Mouse (Mus musculus) intestine, embryonic 15.5 days (tissue): ENCODE results near the gene Vash1. TPM values are rescaled to one million over a fixed set of nuclear protein-coding genes. Genes with fewer than 3 reads are reported as not detected.
A peak's percentile ranks its signal among the peaks of the same experiment; 100 is the strongest.

ENCODE experiments used
- ATAC-seq: fragments of 200-750 bp; cut with Nextera tagmentation; 2 replicates; pipeline ENCODE4 v1.8.0; 2017; ENCODE audit warnings: moderate TSS enrichment, moderate library complexity
- H3K27ac ChIP-seq: fragments of 300-500 bp; sonication (generic); 2 replicates; pipeline ENCODE4 v1.5.1; 2015; ENCODE audit warnings: mild to moderate bottlenecking, inconsistent platforms
- H3K27me3 ChIP-seq: fragments of 300-500 bp; sonication (generic); replicated peaks from 2 replicates; pipeline ENCODE4 v1.6.1; 2015; ENCODE audit warnings: inconsistent platforms
- H3K36me3 ChIP-seq: fragments of 300-500 bp; sonication (generic); 2 replicates; pipeline ENCODE4 v1.6.1; 2015; ENCODE audit warnings: inconsistent platforms
- H3K4me1 ChIP-seq: fragments of 300-500 bp; sonication (generic); replicated peaks from 2 replicates; pipeline ENCODE4 v1.6.1; 2015; ENCODE audit warnings: inconsistent platforms
- H3K4me2 ChIP-seq: fragments of 300-500 bp; sonication (generic); replicated peaks from 2 replicates; pipeline ENCODE4 v1.6.1; 2015; ENCODE audit warnings: mild to moderate bottlenecking, inconsistent platforms
- H3K4me3 ChIP-seq: fragments of 300-500 bp; sonication (generic); replicated peaks from 2 replicates; pipeline ENCODE4 v1.5.1; 2015; ENCODE audit warnings: inconsistent platforms
- H3K9ac ChIP-seq: fragments of 300-500 bp; sonication (generic); 2 replicates; pipeline ENCODE4 v1.6.1; 2015; ENCODE audit warnings: inconsistent platforms
- H3K9me3 ChIP-seq: fragments of 300-500 bp; sonication (generic); 2 replicates; pipeline ENCODE4 v1.6.1; 2016; ENCODE audit warnings: inconsistent platforms
- WGBS: fragments of 180-500 bp; shearing (Covaris S2); methylation state at CpG from one replicate; pipeline ENCODE4 v1.1.7; 2015; 5-methylcytosine and 5-hydroxymethylcytosine counted together
- polyA plus RNA-seq: library from polyadenylated mRNA; unstranded; fragments of >200 nt; fragmentation: Nextera tagmentation; extraction: Ambion mirVana; gene quantifications from 2 replicates; pipeline ENCODE4 v1.2.1, GENCODE M21; 2015

The Vash1 gene
- polyA plus RNA-seq, 1 experiment from 2014 or later, result 9.1 TPM

GRCm38 (mm10) chr12:86699965-86700926, 21.7 kb downstream of the Vash1 start:
- Histone ChIP-seq H3K36me3 (no peaks in the 10 kb centered on the region), H3K4me1 (peaks cover 3% of the 10 kb centered on the region; the same call in 1 of the 2 replicates), H3K9ac (no peak overlapping the region), H3K4me2 (no peak overlapping the region), H3K4me3 (no peak overlapping the region), H3K9me3 (no peaks in the 10 kb centered on the region), H3K27me3 (no peaks in the 10 kb centered on the region), H3K27ac (no peak overlapping the region)
- 34% methylated on average over 19 of the region's 19 CpGs for WGBS
- ATAC-seq, result no peak

- H3K4me3 ChIP-seq, result no peak overlapping the region
- peaks cover 3% of the 10 kb centered on the region; the same call in 1 of the 2 replicates for H3K4me1 ChIP-seq
- H3K9ac ChIP-seq, result no peak overlapping the region
- no peaks in the 10 kb centered on the region for H3K27me3 ChIP-seq
- H3K27ac ChIP-seq, result no peak overlapping the region
- no peaks in the 10 kb centered on the region for H3K9me3 ChIP-seq
- H3K4me2 ChIP-seq, result no peak overlapping the region
- ATAC-seq, result no peak
- 69% methylated on average over 4 of the region's 4 CpGs for WGBS
- H3K36me3 ChIP-seq, result no peaks in the 10 kb centered on the region
Observed at GRCm38 (mm10) chr12:86700927-86701310, 22.4 kb downstream of the Vash1 start.

GRCm38 (mm10) chr12:86701491-86701890, 23.0 kb downstream of the Vash1 start:
- WGBS, result 88% methylated on average over 4 of the region's 4 CpGs
- Histone ChIP-seq H3K27me3 (no peaks in the 10 kb centered on the region), H3K9ac (no peak overlapping the region), H3K9me3 (no peaks in the 10 kb centered on the region), H3K27ac (no peak overlapping the region), H3K36me3 (no peaks in the 10 kb centered on the region), H3K4me3 (no peak overlapping the region), H3K4me2 (no peak overlapping the region), H3K4me1 (peaks cover 3% of the 10 kb centered on the region; the same call in 1 of the 2 replicates)
- ATAC-seq, result no peak

GRCm38 (mm10) chr12:86702690-86703089, 24.2 kb downstream of the Vash1 start:
- Histone ChIP-seq H3K4me3 (no peak overlapping the region), H3K4me2 (no peak overlapping the region), H3K27ac (no peak overlapping the region), H3K36me3 (no peaks in the 10 kb centered on the region), H3K4me1 (peaks cover 3% of the 10 kb centered on the region; the same call in 1 of the 2 replicates), H3K9ac (no peak overlapping the region), H3K27me3 (no peaks in the 10 kb centered on the region), H3K9me3 (no peaks in the 10 kb centered on the region)
- ATAC-seq, result no peak
- 91% methylated on average over 3 of the region's 3 CpGs for WGBS

GRCm38 (mm10) chr12:86705843-86706242, 27.3 kb downstream of the Vash1 start:
- no peak for ATAC-seq
- Histone ChIP-seq H3K27ac (no peak overlapping the region), H3K9ac (no peak overlapping the region), H3K9me3 (no peaks in the 10 kb centered on the region), H3K4me3 (no peak overlapping the region), H3K4me2 (no peak overlapping the region), H3K27me3 (no peaks in the 10 kb centered on the region), H3K4me1 (no peaks in the 10 kb centered on the region), H3K36me3 (no peaks in the 10 kb centered on the region)
- WGBS, result 83% methylated on average over 5 of the region's 5 CpGs

- no peaks in the 10 kb centered on the region for H3K9me3 ChIP-seq
- no peaks in the 10 kb centered on the region for H3K4me1 ChIP-seq
- WGBS, result 68% methylated on average over 5 of the region's 5 CpGs
- no peak overlapping the region for H3K4me3 ChIP-seq
- ATAC-seq, result no peak
- H3K4me2 ChIP-seq, result no peak overlapping the region
- H3K27ac ChIP-seq, result no peak overlapping the region
- H3K9ac ChIP-seq, result no peak overlapping the region
- no peaks in the 10 kb centered on the region for H3K36me3 ChIP-seq
- H3K27me3 ChIP-seq, result no peaks in the 10 kb centered on the region
Observed at GRCm38 (mm10) chr12:86714026-86714425, 35.5 kb downstream of the Vash1 start.

GRCm38 (mm10) chr12:86715401-86715800, 36.9 kb downstream of the Vash1 start:
- Histone ChIP-seq H3K27me3 (no peaks in the 10 kb centered on the region), H3K36me3 (no peaks in the 10 kb centered on the region)

GRCm38 (mm10) chr12:86716962-86717361, 38.5 kb downstream of the Vash1 start:
- no peaks in the 10 kb centered on the region for H3K4me1 ChIP-seq
- no peaks in the 10 kb centered on the region for H3K36me3 ChIP-seq
- no peak overlapping the region for H3K4me2 ChIP-seq
- H3K27me3 ChIP-seq, result no peaks in the 10 kb centered on the region
- no peak overlapping the region for H3K27ac ChIP-seq
- H3K9ac ChIP-seq, result no peak overlapping the region
- no peak overlapping the region for H3K4me3 ChIP-seq
- ATAC-seq, result no peak
- no peaks in the 10 kb centered on the region for H3K9me3 ChIP-seq
- WGBS, result 89% methylated on average over 11 of the region's 11 CpGs

More at GRCm38 (mm10) chr12:86715401-86715800, 36.9 kb downstream of the Vash1 start:
- Histone ChIP-seq H3K4me2 (no peak overlapping the region), H3K9me3 (no peaks in the 10 kb centered on the region), H3K4me3 (no peak overlapping the region), H3K4me1 (no peaks in the 10 kb centered on the region), H3K27ac (no peak overlapping the region), H3K9ac (no peak overlapping the region)
- WGBS, result 60% methylated on average over 5 of the region's 5 CpGs
- ATAC-seq, result no peak

GRCm38 (mm10) chr12:86719961-86720639, 41.6 kb downstream of the Vash1 start:
- no peaks in the 10 kb centered on the region for H3K36me3 ChIP-seq
- no peaks in the 10 kb centered on the region for H3K4me1 ChIP-seq
- H3K27ac ChIP-seq, result no peak overlapping the region
- no peak overlapping the region for H3K9ac ChIP-seq
- H3K27me3 ChIP-seq, result no peaks in the 10 kb centered on the region
- ATAC-seq, result no peak
- no peak overlapping the region for H3K4me3 ChIP-seq
- 86% methylated on average over 18 of the region's 18 CpGs for WGBS
- H3K9me3 ChIP-seq, result no peaks in the 10 kb centered on the region
- H3K4me2 ChIP-seq, result no peak overlapping the region

- Histone ChIP-seq H3K9ac (no peak overlapping the region), H3K9me3 (no peaks in the 10 kb centered on the region), H3K27ac (no peak overlapping the region), H3K4me3 (no peak overlapping the region), H3K4me1 (no peaks in the 10 kb centered on the region), H3K27me3 (no peaks in the 10 kb centered on the region), H3K36me3 (no peaks in the 10 kb centered on the region), H3K4me2 (no peak overlapping the region)
- no peak for ATAC-seq
- 79% methylated on average over 5 of the region's 5 CpGs for WGBS
Observed at GRCm38 (mm10) chr12:86721453-86721852, 43.0 kb downstream of the Vash1 start.

GRCm38 (mm10) chr12:86724300-86724699, 45.8 kb downstream of the Vash1 start:
- Histone ChIP-seq H3K4me3 (no peak overlapping the region), H3K9ac (no peak overlapping the region)
- WGBS, result 84% methylated on average over 2 of the region's 2 CpGs

GRCm38 (mm10) chr12:86725706-86726105, 47.2 kb downstream of the Vash1 start:
- Histone ChIP-seq H3K4me3 (peak overlapping the region; percentile 57), H3K4me1 (no peaks in the 10 kb centered on the region), H3K27me3 (no peaks in the 10 kb centered on the region), H3K27ac (0 out of 2 replicates have a peak overlapping the region, but pooled peaks have one; percentile 18), H3K4me2 (peak overlapping the region; percentile 98), H3K9ac (peak overlapping the region; percentile 59), H3K36me3 (no peaks in the 10 kb centered on the region), H3K9me3 (no peaks in the 10 kb centered on the region)
- peak; percentile 18 for ATAC-seq
- WGBS, result under 1% methylated on average over 19 of the region's 19 CpGs

More at GRCm38 (mm10) chr12:86724300-86724699, 45.8 kb downstream of the Vash1 start:
- no peaks in the 10 kb centered on the region for H3K27me3 ChIP-seq
- H3K4me1 ChIP-seq, result no peaks in the 10 kb centered on the region
- no peak overlapping the region for H3K4me2 ChIP-seq
- ATAC-seq, result no peak
- H3K27ac ChIP-seq, result no peak overlapping the region
- no peaks in the 10 kb centered on the region for H3K36me3 ChIP-seq
- H3K9me3 ChIP-seq, result no peaks in the 10 kb centered on the region
